Mouse (Mus musculus) midbrain, embryonic 16.5 days (tissue): ENCODE results near the gene Slitrk4. TPM values are rescaled to one million over a fixed set of nuclear protein-coding genes. Genes with fewer than 3 reads are reported as not detected.

Source experiments
- ATAC-seq: fragments of 200-750 bp; cut with Nextera tagmentation; 2 replicates; pipeline ENCODE4 v1.8.0; 2017; ENCODE audit warnings: moderate TSS enrichment
- H3K27ac ChIP-seq: fragments of 300-500 bp; sonication (generic); 2 replicates; pipeline ENCODE4 v1.5.1; 2014; ENCODE audit warnings: mild to moderate bottlenecking, low read length, mixed read lengths
- H3K27me3 ChIP-seq: fragments of 300-500 bp; sonication (generic); 2 replicates; pipeline ENCODE4 v1.6.1; 2014; ENCODE audit warnings: low read depth, low read length, mixed read lengths; ENCODE audit not compliant: control insufficient read depth, insufficient read depth
- H3K36me3 ChIP-seq: fragments of 300-500 bp; sonication (generic); 2 replicates; pipeline ENCODE4 v1.6.1; 2014; ENCODE audit warnings: mild to moderate bottlenecking, low read length, moderate library complexity, mixed read lengths; ENCODE audit not compliant: control insufficient read depth, insufficient read depth
- H3K4me1 ChIP-seq: fragments of 300-500 bp; sonication (generic); 2 replicates; pipeline ENCODE4 v1.6.1; 2014; ENCODE audit warnings: mild to moderate bottlenecking, low read length, mixed read lengths; ENCODE audit not compliant: control insufficient read depth, insufficient read depth
- H3K4me2 ChIP-seq: fragments of 300-500 bp; sonication (generic); 2 replicates; pipeline ENCODE4 v1.6.1; 2014; ENCODE audit warnings: mild to moderate bottlenecking, low read length, mixed read lengths
- H3K4me3 ChIP-seq: fragments of 300-500 bp; sonication (generic); 2 replicates; pipeline ENCODE4 v1.5.1; 2014; ENCODE audit warnings: low read depth, mild to moderate bottlenecking, low read length, moderate library complexity, mixed read lengths
- H3K9ac ChIP-seq: fragments of 300-500 bp; sonication (generic); 2 replicates; pipeline ENCODE4 v1.6.1; 2014; ENCODE audit warnings: low read depth, low read length, mixed read lengths
- H3K9me3 ChIP-seq: fragments of 300-500 bp; sonication (generic); replicated peaks from 2 replicates; pipeline ENCODE4 v1.6.1; 2014; ENCODE audit warnings: mild to moderate bottlenecking, low read length, mixed read lengths; ENCODE audit not compliant: control insufficient read depth, poor library complexity, severe bottlenecking
- whole genome bisulfite sequencing: fragments of 180-500 bp; shearing (Covaris S2); extraction: QIAGEN DNeasy Blood & Tissue Kit; methylation state at CpG from one replicate; pipeline ENCODE4 v1.1.7; 2014; 5-methylcytosine and 5-hydroxymethylcytosine counted together
- polyA plus RNA-seq: library from polyadenylated mRNA; unstranded; fragments of >200 nt; fragmentation: Nextera tagmentation; extraction: Ambion mirVana; gene quantifications from 2 replicates; pipeline ENCODE4 v1.2.1, GENCODE M21; 2015

Gene Slitrk4
- polyA plus RNA-seq: 21.3 and 23.3 TPM in 2 replicates

DNA sequence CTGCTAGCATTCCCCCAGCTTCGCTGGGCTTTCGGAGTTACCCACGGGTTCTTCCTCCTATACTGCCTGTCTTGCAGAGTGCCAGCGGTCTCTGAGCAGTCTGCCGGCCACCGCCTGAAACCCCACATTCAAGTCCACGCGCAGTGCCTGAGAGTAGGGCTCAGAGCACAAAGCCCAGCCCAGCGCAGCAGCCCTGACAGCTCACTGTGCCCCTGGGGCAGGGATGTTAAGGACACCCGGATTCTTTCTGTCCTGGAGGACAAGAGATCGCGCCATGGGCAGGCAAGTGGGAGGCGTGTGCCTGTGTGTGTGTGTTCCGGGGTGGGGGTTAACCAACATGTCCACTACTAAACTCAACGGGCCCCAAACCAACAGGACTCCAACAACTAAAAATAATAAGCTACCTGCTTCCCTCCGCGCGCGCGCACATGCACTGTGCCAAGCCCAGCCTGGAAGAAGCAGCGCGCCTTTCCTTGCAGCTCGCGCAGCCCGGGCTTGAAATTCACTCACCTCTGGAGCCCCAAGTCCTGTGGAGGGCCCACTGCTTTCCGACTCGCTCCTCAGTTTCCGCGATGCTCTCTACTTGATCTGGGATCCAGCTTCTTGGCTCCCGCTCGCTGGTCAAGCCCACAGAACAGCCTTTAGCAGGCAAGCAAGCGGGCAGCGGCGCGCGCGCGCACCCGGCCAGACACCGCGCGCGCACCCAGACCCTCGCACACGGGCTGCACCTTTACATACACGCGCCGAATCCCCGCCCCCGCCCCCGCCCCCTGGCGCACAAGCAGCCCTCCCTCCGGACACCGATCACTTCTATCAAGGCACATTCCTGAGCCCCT is at the start of gene Slitrk4:
Gene Slitrk4, minus strand, starts transcription at position 707 of the 836 bp plus-strand sequence.
- peak; percentile 86 for ATAC-seq
- H3K9ac ChIP-seq: peak within 1 kb of the TSS; percentile 72
- 11% methylated on average over 54 of the region's 54 CpGs for WGBS
- H3K27ac ChIP-seq: peak within 1 kb of the TSS; percentile 86
- H3K27me3 ChIP-seq: no peaks in the 10 kb centered on the region
- peak within 1 kb of the TSS; percentile 57 for H3K4me3 ChIP-seq
- H3K4me2 ChIP-seq: peak within 1 kb of the TSS; percentile 57
- H3K4me1 ChIP-seq: no peaks in the 10 kb centered on the region
- no peaks in the 10 kb centered on the region for H3K9me3 ChIP-seq
- no peaks in the 10 kb centered on the region for H3K36me3 ChIP-seq

DNA sequence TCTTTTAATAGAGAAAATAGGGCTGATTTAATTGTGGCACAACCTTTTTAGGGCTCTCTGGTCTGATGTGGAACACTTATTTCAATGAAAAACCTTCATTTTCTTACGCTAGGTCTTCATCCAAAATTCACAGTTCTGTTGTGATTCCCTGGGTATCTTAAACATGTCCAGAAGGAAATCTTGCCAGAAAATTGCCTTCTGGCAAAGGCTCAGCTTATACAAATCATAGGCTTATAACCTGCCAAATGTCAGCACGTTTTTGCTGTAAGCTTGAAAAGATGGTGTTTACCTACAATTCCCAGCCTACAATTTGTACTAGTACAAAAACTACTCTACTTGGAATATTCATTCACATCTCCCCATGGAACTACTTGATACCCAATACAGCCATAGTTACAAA is 42.7 kb upstream of the Slitrk4 start:
- no peaks in the 10 kb centered on the region for H3K9me3 ChIP-seq
- H3K4me2 ChIP-seq: no peak overlapping the region
- no peaks in the 10 kb centered on the region for H3K27me3 ChIP-seq
- H3K4me3 ChIP-seq: no peak overlapping the region
- ATAC-seq: no peak
- no peaks in the 10 kb centered on the region for H3K4me1 ChIP-seq
- no peak overlapping the region for H3K27ac ChIP-seq
- no peak overlapping the region for H3K9ac ChIP-seq
- 71% methylated on average over 2 of the region's 2 CpGs for WGBS
- H3K36me3 ChIP-seq: no peaks in the 10 kb centered on the region

DNA sequence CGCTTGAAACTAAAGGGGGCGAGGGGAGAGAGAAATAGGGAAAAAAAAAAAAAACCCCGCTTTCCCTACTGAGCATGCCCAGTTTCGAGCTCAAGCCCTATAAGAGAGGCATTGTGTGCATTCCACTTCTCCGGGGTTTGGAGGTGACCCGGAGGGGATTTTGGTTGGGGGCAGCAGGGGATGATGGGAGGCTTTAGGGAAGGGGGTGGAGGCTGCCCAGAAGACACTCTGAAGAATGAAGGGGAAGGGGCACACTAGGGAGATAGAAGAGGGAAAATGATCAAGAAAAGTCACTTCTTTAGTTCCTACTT is 1.1 kb upstream of the Slitrk4 start:
- peak; percentile 36 for ATAC-seq
- Histone ChIP-seq H3K4me1 (no peaks in the 10 kb centered on the region), H3K4me3 (peak overlapping the region; percentile 57), H3K27me3 (no peaks in the 10 kb centered on the region), H3K27ac (peak overlapping the region; percentile 86; the same call in 1 of the 2 replicates), H3K36me3 (no peaks in the 10 kb centered on the region), H3K9me3 (no peaks in the 10 kb centered on the region), H3K9ac (peak overlapping the region; percentile 40; the same call in 1 of the 2 replicates), H3K4me2 (peak overlapping the region; percentile 57)
- WGBS: 18% methylated on average over 6 of the region's 6 CpGs

DNA sequence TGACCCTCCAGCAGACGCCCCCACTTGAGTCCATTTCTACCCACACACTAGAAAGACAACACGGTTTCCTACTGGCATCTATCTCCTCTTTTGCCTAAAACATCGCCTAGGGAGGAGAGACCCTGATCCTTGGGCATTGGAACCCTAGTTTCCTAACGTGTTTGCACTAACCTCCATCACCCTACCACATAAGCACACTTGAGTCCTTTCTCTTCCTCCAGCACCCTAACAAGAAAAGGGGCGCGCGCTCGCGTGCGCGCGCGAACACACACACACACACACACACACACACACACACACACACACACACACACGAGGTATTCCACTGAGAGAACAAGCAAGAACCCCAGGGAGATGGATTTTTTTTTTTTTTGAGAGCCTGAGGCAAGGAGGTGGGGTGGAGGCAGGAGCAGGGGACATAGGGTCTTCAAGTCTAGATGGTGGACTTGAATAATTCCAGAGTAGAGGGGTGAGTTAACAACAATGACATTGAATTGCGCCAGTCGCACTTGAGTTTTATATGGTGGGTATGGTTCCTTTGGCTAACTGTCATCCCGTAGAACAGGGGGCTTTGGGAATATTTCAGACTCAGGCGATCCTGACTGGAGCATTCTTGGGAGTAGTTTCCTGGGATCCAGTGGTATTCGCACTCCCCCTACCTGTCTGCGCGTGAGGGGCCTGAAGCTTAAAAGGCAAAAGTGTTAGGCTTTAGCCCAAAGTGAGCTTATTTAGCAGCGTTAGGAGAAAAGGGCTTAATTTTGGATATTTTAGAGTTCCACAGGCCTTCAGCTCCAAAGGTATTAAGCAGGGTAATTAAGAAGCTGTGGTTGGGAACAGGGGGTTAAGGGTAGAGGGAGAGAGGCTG is 562 bp upstream of the Slitrk4 start:
- H3K27me3 ChIP-seq: no peaks in the 10 kb centered on the region
- peak overlapping the region; percentile 86 for H3K27ac ChIP-seq
- peak overlapping the region; percentile 57 for H3K4me3 ChIP-seq
- peak overlapping the region; percentile 57 for H3K4me2 ChIP-seq
- H3K9ac ChIP-seq: peak overlapping the region; percentile 72
- H3K4me1 ChIP-seq: no peaks in the 10 kb centered on the region
- H3K36me3 ChIP-seq: no peaks in the 10 kb centered on the region
- peak; percentile 49 for ATAC-seq
- H3K9me3 ChIP-seq: no peaks in the 10 kb centered on the region
- 19% methylated on average over 22 of the region's 22 CpGs for WGBS

DNA sequence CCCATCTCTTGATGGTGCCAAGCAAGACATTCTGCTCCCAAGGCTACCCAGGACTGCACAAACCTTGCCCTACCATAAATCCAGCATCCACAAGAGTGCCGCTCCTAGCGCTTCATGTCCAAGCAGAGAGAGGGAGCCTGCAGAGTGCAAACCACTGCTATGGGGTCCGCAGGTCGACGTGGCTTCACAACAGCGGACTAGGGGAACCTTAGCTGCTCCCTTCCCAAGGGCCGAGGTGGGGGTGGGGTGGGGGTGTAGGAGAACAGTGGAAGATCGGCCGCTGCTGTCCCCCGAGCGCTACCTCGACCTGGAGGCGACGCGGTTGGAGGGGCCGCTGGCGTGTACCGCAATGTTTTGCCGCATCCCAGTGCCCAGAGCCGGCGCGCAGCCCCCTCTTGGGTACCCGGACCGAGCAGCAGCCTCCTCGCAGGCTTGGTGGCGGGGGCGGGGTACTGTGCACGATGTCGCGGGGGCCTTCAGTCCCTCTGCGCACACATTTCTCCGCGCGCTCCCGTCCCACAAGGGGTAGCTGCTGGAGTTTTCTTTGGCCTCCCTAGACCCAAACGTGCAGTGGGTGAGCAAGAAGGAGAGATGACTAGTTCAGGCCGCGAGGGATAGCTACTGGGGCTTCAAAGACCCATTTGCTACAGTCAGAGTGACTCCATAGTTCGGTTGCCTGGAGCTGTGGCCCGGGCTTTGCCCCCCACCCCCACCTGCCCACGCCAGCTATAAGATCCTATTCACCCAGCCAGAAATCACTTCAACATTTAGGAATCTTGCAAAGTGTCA is 1.1 kb downstream of the Slitrk4 start:
- 5% methylated on average over 41 of the region's 41 CpGs for WGBS

DNA sequence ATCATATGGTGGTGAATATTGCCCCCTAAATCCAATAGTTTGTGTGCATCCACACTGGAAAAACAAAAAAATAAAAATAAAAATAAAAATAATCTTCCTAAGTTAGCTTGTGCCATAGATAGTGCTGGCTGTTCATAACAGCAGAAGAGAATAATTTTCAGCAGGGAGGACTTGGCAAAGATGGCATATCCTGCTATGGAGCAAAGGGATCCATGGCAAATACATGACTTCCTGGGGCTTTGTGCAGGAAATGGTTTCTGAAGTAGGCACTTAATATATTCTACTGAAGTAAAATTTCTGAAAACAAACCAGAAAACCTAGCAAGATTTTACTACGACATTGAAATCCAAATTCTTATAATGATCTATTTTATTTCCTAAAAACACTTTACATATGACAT is 13.3 kb downstream of the Slitrk4 start:
- no peak overlapping the region for H3K27ac ChIP-seq
- no peak overlapping the region for H3K9ac ChIP-seq
- no peaks in the 10 kb centered on the region for H3K36me3 ChIP-seq
- no peaks in the 10 kb centered on the region for H3K9me3 ChIP-seq
- H3K4me3 ChIP-seq: no peak overlapping the region
- no peak overlapping the region for H3K4me2 ChIP-seq
- ATAC-seq: no peak
- H3K4me1 ChIP-seq: no peaks in the 10 kb centered on the region
- WGBS: 78% methylated on average over 1 of the region's 1 CpGs
- no peaks in the 10 kb centered on the region for H3K27me3 ChIP-seq

More for the DNA sequence above, 1.1 kb downstream of the Slitrk4 start:
- no peaks in the 10 kb centered on the region for H3K27me3 ChIP-seq
- no peaks in the 10 kb centered on the region for H3K36me3 ChIP-seq
- no peaks in the 10 kb centered on the region for H3K4me1 ChIP-seq
- H3K9ac ChIP-seq: peak overlapping the region; percentile 72
- peak overlapping the region; percentile 86 for H3K27ac ChIP-seq
- no peaks in the 10 kb centered on the region for H3K9me3 ChIP-seq
- ATAC-seq: peak; percentile 74
- peak overlapping the region; percentile 57 for H3K4me2 ChIP-seq
- H3K4me3 ChIP-seq: peak overlapping the region; percentile 57

Other genes starting within 250 kb of the Slitrk4 start
- gene Gm6760, start 124.8 kb downstream of the Slitrk4 start, polyA plus RNA-seq: not detected in 2 replicates
- gene 3830417A13Rik, start 103.4 kb downstream of the Slitrk4 start, polyA plus RNA-seq: not detected in 2 replicates